Mouse (Mus musculus) layer of hippocampus, postnatal 14 days (tissue): ENCODE data around the gene Atp6v1g1. TPM values are rescaled to one million over a fixed set of nuclear protein-coding genes. Genes with fewer than 3 reads are reported as not detected.

Experiments
- DNase-seq, 2 experiments: peaks; one replicate each; pipeline ENCODE4 v3.0.0; 2021 to 2022; ENCODE audit warnings: low spot score in 2 of 2, mixed read lengths in 1 of 2
- long read RNA-seq, 2 experiments: library from polyadenylated mRNA; stranded (forward); transcript quantifications; one replicate each; pipeline ENCODE4 v2.0.0; 2021
- total RNA-seq, 2 experiments: library from RNA; stranded (reverse); gene quantifications; 2 replicates each; pipeline ENCODE4 v1.2.3; 2021

The Atp6v1g1 gene
- total RNA-seq = 100 to 1,000 TPM; 132 to 142 TPM
- long read RNA-seq, experiment 1, transcript Atp6v1g1-201 (3 exons, 1,135 nt) = major isoform, 128 of 131 reads
- long read RNA-seq, experiment 1, partial matches to known transcripts = 1 of 131 reads
- long read RNA-seq, experiment 1, other reads (novel, unspliced or antisense) = 2 of 131 reads
- long read RNA-seq, experiment 2, transcript Atp6v1g1-201 (3 exons, 1,135 nt) = major isoform, 299 of 309 reads
- long read RNA-seq, experiment 2, partial matches to known transcripts = 3 of 309 reads
- long read RNA-seq, experiment 2, other reads (novel, unspliced or antisense) = 7 of 309 reads

GRCm38 (mm10) chr4:63544494-63545230, at the start of gene Atp6v1g1:
Gene Atp6v1g1 (plus strand): TSS chr4:63544772.
- peak; percentile 92 to 96 for DNase-seq

GRCm38 (mm10) chr4:63494967-63495914, 49.3 kb upstream of the Atp6v1g1 start:
- DNase-seq = peak in 1 of 2 experiments; percentile 25

- peak; percentile 60 to 70 for DNase-seq
Measured at GRCm38 (mm10) chr4:63495915-63496278, 48.7 kb upstream of the Atp6v1g1 start, which contains the start of gene Whrn. Gene Whrn (minus strand): TSS chr4:63495991.

- no peak for DNase-seq
Measured at GRCm38 (mm10) chr4:63496312-63496711, 48.3 kb upstream of the Atp6v1g1 start.

GRCm38 (mm10) chr4:63498346-63498745, 46.2 kb upstream of the Atp6v1g1 start:
- DNase-seq = no peak

GRCm38 (mm10) chr4:63501050-63501449, 43.5 kb upstream of the Atp6v1g1 start:
- DNase-seq = no peak

- no peak for DNase-seq
Measured at GRCm38 (mm10) chr4:63503949-63504348, 40.6 kb upstream of the Atp6v1g1 start.

- no peak for DNase-seq
Measured at GRCm38 (mm10) chr4:63507478-63507877, 37.1 kb upstream of the Atp6v1g1 start.

GRCm38 (mm10) chr4:63508232-63508631, 36.3 kb upstream of the Atp6v1g1 start:
- peak; percentile 29 to 68 for DNase-seq

GRCm38 (mm10) chr4:63512921-63513320, 31.7 kb upstream of the Atp6v1g1 start:
- DNase-seq = no peak

GRCm38 (mm10) chr4:63514454-63514984, 30.1 kb upstream of the Atp6v1g1 start:
- DNase-seq = no peak

GRCm38 (mm10) chr4:63515021-63515420, 29.6 kb upstream of the Atp6v1g1 start:
- DNase-seq = no peak

GRCm38 (mm10) chr4:63521813-63522419, 22.7 kb upstream of the Atp6v1g1 start:
- DNase-seq = no peak

- no peak for DNase-seq
Measured at GRCm38 (mm10) chr4:63525514-63525913, 19.1 kb upstream of the Atp6v1g1 start.

GRCm38 (mm10) chr4:63528946-63529345, 15.6 kb upstream of the Atp6v1g1 start:
- DNase-seq = peak; percentile 52 to 88

- DNase-seq = no peak
Measured at GRCm38 (mm10) chr4:63530409-63530808, 14.2 kb upstream of the Atp6v1g1 start.

- DNase-seq = no peak
Measured at GRCm38 (mm10) chr4:63537602-63538001, 7.0 kb upstream of the Atp6v1g1 start.

- DNase-seq = no peak
Measured at GRCm38 (mm10) chr4:63542209-63542608, 2.4 kb upstream of the Atp6v1g1 start.

GRCm38 (mm10) chr4:63543746-63544493, 652 bp upstream of the Atp6v1g1 start:
- no peak for DNase-seq
